Comparison of ENCODE assay signal across 19 mouse cellular contexts in genomic region chr17:64578346-64578745, GRCm38 (mm10). TPM values are rescaled to one million over a fixed set of nuclear protein-coding genes. Genes with fewer than 3 reads are reported as not detected.
DNase-seq lines count a peak whose midpoint lies in the region; TF ChIP-seq lines count a peak whose summit lies in the region.
"Had no signal": no experiment of that assay in that cellular context is flagged by ENCODE, and none has a peak within 500 bp of the region (broad histone marks: within the 10 kb centered on the region; RNA-seq: fewer than 3 reads in every experiment).

No protein-coding gene starts in this region.

- no peak for DNase-seq in left cerebral cortex, adult 2 months (ENCODE audit: extremely low spot score in 1 of 2, low spot score in 2 of 2)
- DNase-seq in left cerebral cortex, postnatal 14 days (ENCODE audit: low spot score in 2 of 2), result no peak
- DNase-seq in testis, postnatal 14 days (ENCODE audit: low spot score), result peak; percentile 74
- DNase-seq in testis, postnatal 10 days (ENCODE audit: low spot score), result no peak
- peak; percentile 24 for DNase-seq in retina, embryonic 14.5 days (ENCODE audit: low spot score)
- DNase-seq in T-cell, adult 2 months (ENCODE audit: low spot score), result no peak
- DNase-seq in thymus, postnatal 25 days, result no peak
- DNase-seq: cerebellum, adult 9-10 months; kidney, adult 18-20 months; liver, embryonic 13.5 days; thymus, postnatal 4 days had no signal

- no peak overlapping the region for H3K27ac ChIP-seq in left cerebral cortex, adult 2 months
- H3K27ac ChIP-seq: embryonic facial prominence, embryonic 15.5 days; heart, embryonic 10.5 days; hindbrain, embryonic 10.5 days; kidney, postnatal 0 days; liver, embryonic 13.5 days; lung, embryonic 15.5 days; macrophage; midbrain, embryonic 10.5 days; neural tube, embryonic 13.5 days had no signal

- peak; percentile 22 for TF ChIP-seq CTCF in left cerebral cortex, adult 2 months (IDR thresholded peaks at IDR 0.05)

- no peak overlapping the region for H3K4me3 ChIP-seq in left cerebral cortex, adult 2 months
- H3K4me3 ChIP-seq: embryonic facial prominence, embryonic 15.5 days; heart, embryonic 10.5 days; hindbrain, embryonic 10.5 days; liver, embryonic 13.5 days; lung, embryonic 15.5 days; midbrain, embryonic 10.5 days; neural tube, embryonic 13.5 days had no signal

- intact Hi-C loops in left cerebral cortex, adult 2 months (cut with DNase I), result no loop called here
- intact Hi-C loops in left cerebral cortex, postnatal 14 days (cut with DNase I), result no loop called here

RNA-seq across cellular contexts. Expression of gene Man2a1, which starts 22.2 kb away (rescaled TPM):
- 10 to 100 TPM; 18.1 to 19.5 TPM for total RNA-seq in left cerebral cortex, adult 2 months (2021)
- total RNA-seq in left cerebral cortex, postnatal 14 days (2021), result 10 to 100 TPM; 20.0 to 24.4 TPM

Comparison
In these comparisons a context has a peak if more than half of its experiments do, and no peak if none do; other contexts are left out.
1. DNase-seq: peak in testis, postnatal 14 days (single experiment) and retina, embryonic 14.5 days (single experiment); none in left cerebral cortex, adult 2 months (0 of 2), left cerebral cortex, postnatal 14 days (0 of 2), testis, postnatal 10 days (single experiment), T-cell, adult 2 months (single experiment) and thymus, postnatal 25 days (single experiment).